ENCODE assay signal across 12 mouse cellular contexts in the genomic region with DNA sequence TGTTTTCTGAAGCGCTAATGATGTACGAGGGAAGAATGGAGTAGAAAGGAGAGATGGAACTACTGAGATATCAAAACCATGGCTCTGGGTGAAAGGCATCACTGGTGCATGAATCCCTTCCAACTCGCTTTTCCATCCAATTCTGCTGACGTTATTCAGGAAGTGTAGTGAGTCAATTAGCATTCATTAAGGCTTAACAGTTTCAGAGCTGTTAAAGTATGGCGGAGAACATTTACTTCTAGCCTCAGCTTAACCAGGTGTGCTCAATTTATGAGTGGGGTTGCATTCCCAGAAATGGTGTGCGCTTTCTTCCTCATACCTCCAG. TPM values are rescaled to one million over a fixed set of nuclear protein-coding genes. Genes with fewer than 3 reads are reported as not detected.
DNase-seq lines count a peak whose midpoint lies in the region; ATAC-seq and TF ChIP-seq lines count a peak whose summit lies in the region.
"Had no signal": no experiment of that assay in that cellular context is flagged by ENCODE, and none has a peak within 500 bp of the region (broad histone marks: within the 10 kb centered on the region; RNA-seq: fewer than 3 reads in every experiment).

No protein-coding gene starts in this region.

- H3K27me3 ChIP-seq in heart, embryonic 11.5 days (ENCODE audit: control insufficient read depth, insufficient read depth, low read length), result no peaks in the 10 kb centered on the region
- no peaks in the 10 kb centered on the region for H3K27me3 ChIP-seq in limb, embryonic 12.5 days
- no peaks in the 10 kb centered on the region for H3K27me3 ChIP-seq in limb, embryonic 10.5 days (ENCODE audit: low read depth, poor library complexity, severe bottlenecking)
- no peaks in the 10 kb centered on the region for H3K27me3 ChIP-seq in forebrain, postnatal 0 days (ENCODE audit: insufficient read depth, low read length)
- no peaks in the 10 kb centered on the region for H3K27me3 ChIP-seq in stomach, embryonic 14.5 days (ENCODE audit: control insufficient read depth, insufficient read depth, low read length)
- H3K27me3 ChIP-seq: liver, embryonic 15.5 days; midbrain, embryonic 13.5 days had no signal

- no peak for TF ChIP-seq CTCF in forebrain, postnatal 0 days (IDR thresholded peaks at IDR 0.05; ENCODE audit: low read depth)

- H3K9ac ChIP-seq in heart, embryonic 11.5 days (ENCODE audit: low read depth, low read length), result no peak overlapping the region
- H3K9ac ChIP-seq in limb, embryonic 12.5 days (replicated peaks), result no peak overlapping the region
- no peak overlapping the region for H3K9ac ChIP-seq in forebrain, postnatal 0 days
- no peak overlapping the region for H3K9ac ChIP-seq in stomach, embryonic 14.5 days (replicated peaks; ENCODE audit: low read depth, low read length)
- H3K9ac ChIP-seq: liver, embryonic 15.5 days; midbrain, embryonic 13.5 days had no signal

- H3K4me2 ChIP-seq in heart, embryonic 11.5 days, result peak overlapping the region; percentile 78
- H3K4me2 ChIP-seq in limb, embryonic 12.5 days, result peak overlapping the region; percentile 42
- H3K4me2 ChIP-seq in forebrain, postnatal 0 days (ENCODE audit: low read depth), result peak overlapping the region; percentile 30
- H3K4me2 ChIP-seq in stomach, embryonic 14.5 days (replicated peaks; ENCODE audit: low read depth, low read length), result peak overlapping the region; percentile 61
- H3K4me2 ChIP-seq: liver, embryonic 15.5 days; midbrain, embryonic 13.5 days had no signal

- no peak for DNase-seq in heart, adult 9 months (ENCODE audit: low spot score in 2 of 2)
- DNase-seq in limb, embryonic 10.5 days (ENCODE audit: low spot score), result no peak
- DNase-seq in forebrain, postnatal 0 days, result no peak
- no peak for DNase-seq in left cerebral cortex, postnatal 10 days (ENCODE audit: extremely low spot score in 1 of 2, low spot score in 2 of 2)
- DNase-seq in left cerebral cortex, adult 9 months (ENCODE audit: low spot score in 2 of 2), result no peak
- DNase-seq: gastrocnemius, postnatal 36 days; right cerebral cortex, adult 18-20 months had no signal

- ATAC-seq in heart, embryonic 11.5 days (replicated peaks; ENCODE audit: insufficient number of reproducible peaks, low FRiP score, low TSS enrichment), result no peak
- ATAC-seq in limb, embryonic 12.5 days (ENCODE audit: insufficient number of reproducible peaks, insufficient read depth, low FRiP score, low TSS enrichment, low read depth), result no peak
- peak; percentile 42; the same call in 1 of the 2 replicates for ATAC-seq in forebrain, postnatal 0 days
- ATAC-seq in stomach, embryonic 14.5 days (ENCODE audit: insufficient number of reproducible peaks, insufficient read depth, low FRiP score, low read depth), result no peak
- ATAC-seq: midbrain, embryonic 13.5 days had no signal

- H3K9me3 ChIP-seq in heart, embryonic 11.5 days (replicated peaks; ENCODE audit: control insufficient read depth, low read length), result no peaks in the 10 kb centered on the region
- H3K9me3 ChIP-seq in limb, embryonic 12.5 days, result no peaks in the 10 kb centered on the region
- no peaks in the 10 kb centered on the region for H3K9me3 ChIP-seq in limb, embryonic 10.5 days (replicated peaks)
- no peaks in the 10 kb centered on the region for H3K9me3 ChIP-seq in forebrain, postnatal 0 days (ENCODE audit: low read length)
- H3K9me3 ChIP-seq in stomach, embryonic 14.5 days (ENCODE audit: control insufficient read depth, low read depth, low read length), result no peaks in the 10 kb centered on the region
- H3K9me3 ChIP-seq: liver, embryonic 15.5 days; midbrain, embryonic 13.5 days had no signal

- intact Hi-C loops in left cerebral cortex, postnatal 10 days (cut with DNase I), result loop anchor here (10.0 kb wide), 1 partner anchor 364 kb away; no protein-coding TSS in a partner anchor

- no peak overlapping the region for H3K27ac ChIP-seq in heart, embryonic 11.5 days (ENCODE audit: low read depth, low read length)
- H3K27ac ChIP-seq in limb, embryonic 12.5 days, result no peak overlapping the region
- no peak overlapping the region for H3K27ac ChIP-seq in limb, embryonic 10.5 days
- no peak overlapping the region for H3K27ac ChIP-seq in forebrain, postnatal 0 days (ENCODE audit: low read depth, low read length)
- H3K27ac ChIP-seq in stomach, embryonic 14.5 days (ENCODE audit: low read length), result peak overlapping the region; percentile 33; the same call in 1 of the 2 replicates
- H3K27ac ChIP-seq: liver, embryonic 15.5 days; midbrain, embryonic 13.5 days had no signal

- H3K4me1 ChIP-seq in heart, embryonic 11.5 days (ENCODE audit: control insufficient read depth, insufficient read depth, low read length), result peaks cover 37% of the 10 kb centered on the region
- peaks cover 52% of the 10 kb centered on the region for H3K4me1 ChIP-seq in limb, embryonic 12.5 days (replicated peaks)
- H3K4me1 ChIP-seq in limb, embryonic 10.5 days, result peaks cover 39% of the 10 kb centered on the region
- no peaks in the 10 kb centered on the region for H3K4me1 ChIP-seq in forebrain, postnatal 0 days (ENCODE audit: insufficient read depth)
- H3K4me1 ChIP-seq in stomach, embryonic 14.5 days (ENCODE audit: control insufficient read depth, insufficient read depth, low read length), result peaks cover 9% of the 10 kb centered on the region; the same call in 1 of the 2 replicates
- H3K4me1 ChIP-seq: liver, embryonic 15.5 days had no signal

- 69% methylated on average over 6 of the region's 6 CpGs for WGBS in heart, embryonic 11.5 days (ENCODE audit: insufficient replicate concordance)
- WGBS in limb, embryonic 12.5 days, result 46% methylated on average over 6 of the region's 6 CpGs
- WGBS in limb, embryonic 10.5 days, result 69% methylated on average over 6 of the region's 6 CpGs
- 38% methylated on average over 6 of the region's 6 CpGs for WGBS in forebrain, postnatal 0 days
- 46% methylated on average over 6 of the region's 6 CpGs for WGBS in stomach, embryonic 14.5 days

- H3K4me3 ChIP-seq in heart, embryonic 11.5 days (ENCODE audit: low read depth, low read length), result 0 out of 2 replicates have a peak overlapping the region, but pooled peaks have one; percentile 2
- H3K4me3 ChIP-seq in limb, embryonic 12.5 days (replicated peaks), result no peak overlapping the region
- H3K4me3 ChIP-seq in limb, embryonic 10.5 days, result no peak overlapping the region
- H3K4me3 ChIP-seq in forebrain, postnatal 0 days (ENCODE audit: low read depth, low read length), result no peak overlapping the region
- peak overlapping the region; percentile 2; the same call in 1 of the 2 replicates for H3K4me3 ChIP-seq in stomach, embryonic 14.5 days (ENCODE audit: low read depth, low read length)
- H3K4me3 ChIP-seq: liver, embryonic 15.5 days; midbrain, embryonic 13.5 days had no signal

- H3K36me3 ChIP-seq in heart, embryonic 11.5 days (ENCODE audit: control insufficient read depth, insufficient read depth, low read length), result no peaks in the 10 kb centered on the region
- no peaks in the 10 kb centered on the region for H3K36me3 ChIP-seq in limb, embryonic 12.5 days
- peaks cover 6% of the 10 kb centered on the region; the same call in 1 of the 2 replicates for H3K36me3 ChIP-seq in limb, embryonic 10.5 days
- H3K36me3 ChIP-seq in forebrain, postnatal 0 days (ENCODE audit: insufficient read depth), result no peaks in the 10 kb centered on the region
- H3K36me3 ChIP-seq in stomach, embryonic 14.5 days (ENCODE audit: control insufficient read depth, insufficient read depth, low read length), result no peaks in the 10 kb centered on the region
- H3K36me3 ChIP-seq: liver, embryonic 15.5 days; midbrain, embryonic 13.5 days had no signal

RNA-seq across cellular contexts. Expression of a gene that starts 5.6 kb away (rescaled TPM):
- 73.9 and 80.4 TPM in 2 replicates for polyA plus RNA-seq in heart, embryonic 11.5 days (2014; fragmentation: Nextera tagmentation; extraction: Ambion mirVana)
- 49.4 and 51.1 TPM in 2 replicates for polyA plus RNA-seq in limb, embryonic 12.5 days (2016; fragmentation: Nextera tagmentation; extraction: Ambion mirVana)
- 24.4 and 35.8 TPM in 2 replicates for polyA plus RNA-seq in limb, embryonic 10.5 days (2016; fragmentation: Nextera tagmentation; extraction: Ambion mirVana)
- 11.5 and 15.9 TPM in 2 replicates for total RNA-seq in forebrain, postnatal 0 days (2014; rRNA removed)
- polyA plus RNA-seq in forebrain, postnatal 0 days (2015; fragmentation: Nextera tagmentation; extraction: Ambion mirVana), result 19.5 and 22.4 TPM in 2 replicates
- 96.2 and 112 TPM in 2 replicates for polyA plus RNA-seq in stomach, embryonic 14.5 days (2014; fragmentation: Nextera tagmentation; extraction: Ambion mirVana)
- 10 to 100 TPM in 1 of 2 experiments, 1 to 10 TPM in 1; 9.6 to 11.7 TPM for total RNA-seq in left cerebral cortex, postnatal 10 days (2021)

RNA-seq across cellular contexts. Expression of a gene that starts 59.7 kb away (rescaled TPM):
- 14.8 and 18.8 TPM in 2 replicates for polyA plus RNA-seq in heart, embryonic 11.5 days (2014; fragmentation: Nextera tagmentation; extraction: Ambion mirVana)
- 13.4 and 14.5 TPM in 2 replicates for polyA plus RNA-seq in limb, embryonic 12.5 days (2016; fragmentation: Nextera tagmentation; extraction: Ambion mirVana)
- 10.0 and 14.1 TPM in 2 replicates for polyA plus RNA-seq in limb, embryonic 10.5 days (2016; fragmentation: Nextera tagmentation; extraction: Ambion mirVana)
- total RNA-seq in forebrain, postnatal 0 days (2014; rRNA removed), result 28.7 and 34.7 TPM in 2 replicates
- polyA plus RNA-seq in forebrain, postnatal 0 days (2015; fragmentation: Nextera tagmentation; extraction: Ambion mirVana), result 25.2 and 29.4 TPM in 2 replicates
- polyA plus RNA-seq in stomach, embryonic 14.5 days (2014; fragmentation: Nextera tagmentation; extraction: Ambion mirVana), result 16.8 and 19.9 TPM in 2 replicates
- 10 to 100 TPM; 54.2 to 54.9 TPM for total RNA-seq in left cerebral cortex, postnatal 10 days (2021)

RNA-seq across cellular contexts. Expression of a gene that starts 59.7 kb away (rescaled TPM):
- polyA plus RNA-seq in heart, embryonic 11.5 days (2014; fragmentation: Nextera tagmentation; extraction: Ambion mirVana), result 34.8 and 36.8 TPM in 2 replicates
- polyA plus RNA-seq in limb, embryonic 12.5 days (2016; fragmentation: Nextera tagmentation; extraction: Ambion mirVana), result 30.6 and 32.5 TPM in 2 replicates
- 28.3 and 31.2 TPM in 2 replicates for polyA plus RNA-seq in limb, embryonic 10.5 days (2016; fragmentation: Nextera tagmentation; extraction: Ambion mirVana)
- 24.9 and 27.3 TPM in 2 replicates for total RNA-seq in forebrain, postnatal 0 days (2014; rRNA removed)
- 52.2 and 54.9 TPM in 2 replicates for polyA plus RNA-seq in forebrain, postnatal 0 days (2015; fragmentation: Nextera tagmentation; extraction: Ambion mirVana)
- polyA plus RNA-seq in stomach, embryonic 14.5 days (2014; fragmentation: Nextera tagmentation; extraction: Ambion mirVana), result 34.9 and 36.3 TPM in 2 replicates
- 10 to 100 TPM; 44.3 to 46.1 TPM for total RNA-seq in left cerebral cortex, postnatal 10 days (2021)

Comparison
In these comparisons a context has a peak if more than half of its experiments do, and no peak if none do; other contexts are left out.
1. H3K4me3 ChIP-seq: peak in heart, embryonic 11.5 days (single experiment) and stomach, embryonic 14.5 days (single experiment); none in limb, embryonic 12.5 days (single experiment), limb, embryonic 10.5 days (single experiment) and forebrain, postnatal 0 days (single experiment).
2. Peak in every context shown above with its lines, with median percentiles within 50 percentile points of each other: H3K4me2 ChIP-seq.